Mouse (Mus musculus) liver, embryonic 16.5 days (tissue): ENCODE measurements around the gene Zfp292. TPM values are rescaled to one million over a fixed set of nuclear protein-coding genes. Genes with fewer than 3 reads are reported as not detected.

Source experiments
- ATAC-seq: fragments of 200-750 bp; cut with Nextera tagmentation; 2 replicates; pipeline ENCODE4 v1.8.0; 2017; ENCODE audit warnings: low read depth, mild to moderate bottlenecking, moderate number of reproducible peaks, moderate library complexity
- H3K27ac ChIP-seq: fragments of 300-500 bp; sonication (generic); 2 replicates; pipeline ENCODE4 v1.5.1; 2014; ENCODE audit warnings: mild to moderate bottlenecking, low read length
- H3K27me3 ChIP-seq: fragments of 300-500 bp; sonication (generic); 2 replicates; pipeline ENCODE4 v1.6.1; 2014; ENCODE audit warnings: low read depth, low read length, mixed read lengths; ENCODE audit not compliant: control insufficient read depth, insufficient read depth
- H3K36me3 ChIP-seq: fragments of 300-500 bp; sonication (generic); 2 replicates; pipeline ENCODE4 v1.6.1; 2014; ENCODE audit warnings: mild to moderate bottlenecking; ENCODE audit not compliant: control insufficient read depth, insufficient read depth
- H3K4me1 ChIP-seq: fragments of 300-500 bp; sonication (generic); 2 replicates; pipeline ENCODE4 v1.6.1; 2014; ENCODE audit warnings: low read depth, low read length, mixed read lengths; ENCODE audit not compliant: control insufficient read depth
- H3K4me2 ChIP-seq: fragments of 300-500 bp; sonication (generic); 2 replicates; pipeline ENCODE4 v1.6.1; 2014; ENCODE audit warnings: low read depth, low read length, mixed read lengths
- H3K4me3 ChIP-seq: fragments of 300-500 bp; sonication (generic); 2 replicates; pipeline ENCODE4 v1.5.1; 2014; ENCODE audit warnings: low read depth, mild to moderate bottlenecking, low read length
- H3K9ac ChIP-seq: fragments of 300-500 bp; sonication (generic); 2 replicates; pipeline ENCODE4 v1.6.1; 2014; ENCODE audit warnings: low read depth, low read length
- H3K9me3 ChIP-seq: fragments of 300-500 bp; sonication (generic); replicated peaks from 2 replicates; pipeline ENCODE4 v1.6.1; 2016; ENCODE audit warnings: low read length; ENCODE audit not compliant: control insufficient read depth
- WGBS: fragments of 180-500 bp; shearing (Covaris S2); extraction: QIAGEN DNeasy Blood & Tissue Kit; methylation state at CpG from one replicate; pipeline ENCODE4 v1.1.7; 2014; ENCODE audit not compliant: insufficient replicate concordance; 5-methylcytosine and 5-hydroxymethylcytosine counted together
- polyA plus RNA-seq: library from polyadenylated mRNA; unstranded; fragments of >200 nt; fragmentation: Nextera tagmentation; extraction: Ambion mirVana; gene quantifications from 2 replicates; pipeline ENCODE4 v1.2.1, GENCODE M21; 2015

Zfp292 gene
- polyA plus RNA-seq, 1 experiment from 2014 or later, result 4.5 TPM

DNA sequence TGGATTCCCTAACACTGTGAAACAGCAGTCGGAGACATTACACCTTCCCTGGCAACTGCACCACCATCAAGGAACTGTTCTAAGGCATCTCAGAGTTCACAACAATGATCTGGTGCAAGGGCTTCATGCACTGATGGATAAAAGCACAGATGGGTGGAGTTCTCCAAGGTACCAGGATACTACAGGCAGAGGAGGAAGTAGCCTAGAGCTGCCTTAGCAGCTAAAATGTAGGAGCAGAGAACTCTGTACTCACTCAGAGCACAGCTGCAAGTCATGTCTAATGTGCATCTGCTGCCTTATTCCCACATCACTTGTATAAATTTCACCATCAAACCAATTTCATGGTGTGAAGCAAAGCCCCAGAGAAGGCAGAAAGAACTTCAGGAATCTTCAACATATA, 38.9 kb downstream of the Zfp292 start:
- 86% methylated on average over 1 of the region's 1 CpGs for WGBS
- H3K36me3 ChIP-seq, result no peaks in the 10 kb centered on the region
- no peak overlapping the region for H3K4me2 ChIP-seq
- no peak for ATAC-seq
- H3K9ac ChIP-seq, result no peak overlapping the region
- no peak overlapping the region for H3K27ac ChIP-seq
- no peaks in the 10 kb centered on the region for H3K27me3 ChIP-seq
- H3K4me1 ChIP-seq, result peaks cover 5% of the 10 kb centered on the region
- H3K4me3 ChIP-seq, result no peak overlapping the region
- no peaks in the 10 kb centered on the region for H3K9me3 ChIP-seq

GRCm38 (mm10) chr4:34842826-34843225, 39.9 kb downstream of the Zfp292 start:
- Histone ChIP-seq H3K36me3 (no peaks in the 10 kb centered on the region), H3K27ac (no peak overlapping the region), H3K4me2 (no peak overlapping the region), H3K9me3 (no peaks in the 10 kb centered on the region), H3K4me3 (no peak overlapping the region), H3K4me1 (peaks cover 5% of the 10 kb centered on the region), H3K27me3 (no peaks in the 10 kb centered on the region), H3K9ac (no peak overlapping the region)
- 75% methylated on average over 3 of the region's 3 CpGs for WGBS
- ATAC-seq, result no peak

GRCm38 (mm10) chr4:34831496-34831895, 51.3 kb downstream of the Zfp292 start:
- no peak overlapping the region for H3K9ac ChIP-seq
- H3K36me3 ChIP-seq, result no peaks in the 10 kb centered on the region
- no peaks in the 10 kb centered on the region for H3K4me1 ChIP-seq
- 74% methylated on average over 4 of the region's 4 CpGs for WGBS
- no peak overlapping the region for H3K4me2 ChIP-seq
- ATAC-seq, result no peak
- H3K9me3 ChIP-seq, result no peaks in the 10 kb centered on the region
- no peak overlapping the region for H3K4me3 ChIP-seq
- no peaks in the 10 kb centered on the region for H3K27me3 ChIP-seq
- H3K27ac ChIP-seq, result no peak overlapping the region

DNA sequence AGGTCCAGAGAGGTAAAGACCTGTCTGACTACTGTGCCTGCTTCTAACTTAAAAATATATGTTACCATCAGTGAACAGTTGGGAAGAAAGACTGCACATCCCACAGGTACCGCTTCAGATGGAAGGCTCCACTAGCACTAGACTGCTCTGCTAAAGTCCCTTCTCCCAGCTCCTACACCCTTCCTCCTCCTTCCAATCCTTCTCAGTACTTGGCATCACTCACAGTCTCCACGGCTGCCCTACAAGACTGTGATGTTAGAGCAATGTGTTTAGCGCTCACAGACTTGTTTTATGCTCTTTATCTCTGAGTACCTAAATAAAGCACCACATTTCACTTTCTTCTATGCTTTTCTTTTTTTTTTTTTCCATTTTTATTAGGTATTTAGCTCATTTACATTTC, 53.3 kb downstream of the Zfp292 start:
- no peaks in the 10 kb centered on the region; the same call in 1 of the 2 replicates for H3K36me3 ChIP-seq
- no peaks in the 10 kb centered on the region for H3K4me1 ChIP-seq
- 94% methylated on average over 3 of the region's 3 CpGs for WGBS
- no peaks in the 10 kb centered on the region for H3K9me3 ChIP-seq
- H3K27me3 ChIP-seq, result no peaks in the 10 kb centered on the region
- no peak overlapping the region for H3K9ac ChIP-seq
- H3K27ac ChIP-seq, result no peak overlapping the region
- no peak for ATAC-seq
- no peak overlapping the region for H3K4me3 ChIP-seq
- no peak overlapping the region for H3K4me2 ChIP-seq

- WGBS, result 83% methylated on average over 1 of the region's 1 CpGs
- Histone ChIP-seq H3K4me1 (no peaks in the 10 kb centered on the region), H3K9me3 (no peaks in the 10 kb centered on the region), H3K4me3 (no peak overlapping the region), H3K36me3 (peaks cover 2% of the 10 kb centered on the region; the same call in 1 of the 2 replicates), H3K4me2 (no peak overlapping the region), H3K27me3 (no peaks in the 10 kb centered on the region), H3K27ac (no peak overlapping the region), H3K9ac (no peak overlapping the region)
- no peak for ATAC-seq
These were observed 58.9 kb downstream of the Zfp292 start for GRCm38 (mm10) chr4:34823901-34824300.

- WGBS, result 77% methylated on average over 4 of the region's 4 CpGs
- Histone ChIP-seq H3K4me1 (no peaks in the 10 kb centered on the region), H3K4me3 (no peak overlapping the region), H3K4me2 (no peak overlapping the region), H3K9me3 (no peaks in the 10 kb centered on the region), H3K9ac (no peak overlapping the region), H3K36me3 (peaks cover 10% of the 10 kb centered on the region), H3K27me3 (no peaks in the 10 kb centered on the region), H3K27ac (no peak overlapping the region)
- ATAC-seq, result no peak
These were observed 62.9 kb downstream of the Zfp292 start for GRCm38 (mm10) chr4:34819904-34820303.

DNA sequence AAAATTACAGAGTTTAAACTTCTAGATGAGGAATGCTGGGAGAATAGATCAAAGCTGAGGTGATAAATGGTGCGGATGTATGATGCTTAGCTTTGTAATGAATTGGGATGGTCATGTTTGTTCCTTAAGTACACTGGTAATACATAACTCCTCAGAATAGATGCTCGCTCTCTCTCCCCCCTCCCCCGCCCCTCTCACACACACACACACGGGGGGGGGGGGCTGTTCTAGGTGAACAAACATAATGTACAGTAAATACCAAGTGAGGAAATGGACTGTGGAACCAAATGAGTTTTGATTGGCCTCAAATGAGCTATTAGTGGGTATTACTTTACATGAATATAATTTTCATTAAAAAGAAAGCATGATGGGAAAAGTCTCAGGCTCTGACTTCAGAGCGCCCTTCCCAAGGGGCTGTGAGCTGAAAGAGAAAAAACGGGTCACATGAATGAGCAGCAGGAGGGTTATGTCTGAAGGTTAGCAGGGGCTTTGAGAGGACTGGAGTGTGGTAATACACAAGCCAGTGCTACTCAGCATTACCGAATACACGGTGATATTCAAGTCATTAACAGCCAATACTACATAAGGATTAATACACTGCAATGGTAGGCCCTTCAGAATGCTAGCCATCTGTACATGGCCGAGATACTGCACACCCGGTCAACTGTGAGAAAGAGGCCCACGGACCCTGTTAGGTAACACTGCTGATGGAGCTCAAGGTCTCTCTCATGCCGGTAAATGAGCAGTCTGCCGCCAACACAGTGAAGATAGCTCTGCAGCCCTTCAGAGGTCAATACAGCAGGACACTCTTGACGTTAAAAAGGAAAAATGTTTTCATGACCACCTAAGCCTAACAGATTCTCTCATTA, 81.4 kb downstream of the Zfp292 start:
- ATAC-seq, result no peak
- Histone ChIP-seq H3K9ac (no peak overlapping the region), H3K27ac (no peak overlapping the region), H3K4me2 (no peak overlapping the region), H3K4me1 (no peaks in the 10 kb centered on the region), H3K27me3 (no peaks in the 10 kb centered on the region), H3K9me3 (no peaks in the 10 kb centered on the region), H3K4me3 (no peak overlapping the region), H3K36me3 (peaks cover 4% of the 10 kb centered on the region)
- WGBS, result 80% methylated on average over 14 of the region's 14 CpGs

DNA sequence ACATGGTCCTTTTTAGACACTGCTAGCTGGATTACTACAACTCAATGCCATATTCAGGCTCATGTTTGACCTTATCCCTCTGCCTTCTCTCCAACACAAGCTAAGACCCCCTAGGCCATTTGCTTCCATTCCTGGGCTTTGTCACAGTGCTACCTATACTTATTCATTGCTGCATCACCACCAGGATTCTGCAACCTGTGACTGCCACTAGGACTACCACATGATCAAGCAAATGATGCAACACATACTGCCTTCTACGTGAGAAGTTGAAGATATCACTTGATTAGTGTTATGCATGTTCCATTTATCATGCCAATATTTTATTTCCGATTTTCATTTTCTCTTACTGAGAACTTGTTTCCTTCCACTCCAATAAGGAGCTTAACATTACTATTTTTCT, 84.8 kb downstream of the Zfp292 start:
- no peak overlapping the region for H3K4me3 ChIP-seq
- no peak overlapping the region for H3K9ac ChIP-seq
- ATAC-seq, result no peak
- no peak overlapping the region for H3K27ac ChIP-seq
- H3K4me1 ChIP-seq, result no peaks in the 10 kb centered on the region
- no peaks in the 10 kb centered on the region for H3K36me3 ChIP-seq
- H3K9me3 ChIP-seq, result no peaks in the 10 kb centered on the region
- no peak overlapping the region for H3K4me2 ChIP-seq
- 68% methylated on average over 2 of the region's 2 CpGs for WGBS
- no peaks in the 10 kb centered on the region for H3K27me3 ChIP-seq

- Histone ChIP-seq H3K4me1 (no peaks in the 10 kb centered on the region), H3K27me3 (no peaks in the 10 kb centered on the region), H3K4me2 (no peak overlapping the region), H3K27ac (no peak overlapping the region), H3K9ac (no peak overlapping the region), H3K4me3 (no peak overlapping the region), H3K36me3 (no peaks in the 10 kb centered on the region), H3K9me3 (no peaks in the 10 kb centered on the region)
- 59% methylated on average over 8 of the region's 8 CpGs for WGBS
- ATAC-seq, result no peak
These were observed 85.3 kb downstream of the Zfp292 start for GRCm38 (mm10) chr4:34797294-34797983.
